Mouse (Mus musculus): ENCODE measurements at regions not wholly inside any gene's neighbourhood (a gene's known extent, or its start where the extent isn't known, plus 50 kb on each side); places are given as distances from the start of the nearest gene placed in this dataset.
"Not testable (repeated sequence)": the region's sequence is repeated elsewhere in the genome, so short reads cannot be mapped to it uniquely, and the experiment has no call there.

GRCm38 (mm10) chr17:6538723-6539122 lies 62.7 kb upstream of the Dynlt1c start:
- WGBS: no CpG with 5 or more reads among the region's 5 CpGs
- not testable (repeated sequence) for H3K27ac ChIP-seq (ENCODE audit: insufficient read depth, low read depth, low read length); H3K4me1 ChIP-seq (ENCODE audit: control insufficient read depth, insufficient read depth, insufficient read length, low read length); H3K4me3 ChIP-seq (ENCODE audit: low read depth, low read length); H3K27me3 ChIP-seq (ENCODE audit: control insufficient read depth, insufficient read depth, low read length); H3K36me3 ChIP-seq (ENCODE audit: control insufficient read depth, insufficient read depth, low read length)

GRCm38 (mm10) chr17:6547064-6547760 lies 54.3 kb upstream of the Dynlt1c start:
- H3K27me3 ChIP-seq (ENCODE audit: control insufficient read depth, insufficient read depth, low read length); H3K27ac ChIP-seq (ENCODE audit: insufficient read depth, low read depth, low read length); H3K4me3 ChIP-seq (ENCODE audit: low read depth, low read length); H3K4me1 ChIP-seq (ENCODE audit: control insufficient read depth, insufficient read depth, insufficient read length, low read length); H3K36me3 ChIP-seq (ENCODE audit: control insufficient read depth, insufficient read depth, low read length): not testable (repeated sequence)
- WGBS: no CpG with 5 or more reads among the region's 8 CpGs

- H3K4me3 ChIP-seq (ENCODE audit: low read depth, low read length); H3K27ac ChIP-seq (ENCODE audit: insufficient read depth, low read depth, low read length); H3K4me1 ChIP-seq (ENCODE audit: control insufficient read depth, insufficient read depth, insufficient read length, low read length); H3K36me3 ChIP-seq (ENCODE audit: control insufficient read depth, insufficient read depth, low read length); H3K27me3 ChIP-seq (ENCODE audit: control insufficient read depth, insufficient read depth, low read length): not testable (repeated sequence)
- no CpG with 5 or more reads among the region's 6 CpGs for WGBS
Observed at GRCm38 (mm10) chr17:6547937-6548336, 53.5 kb upstream of the Dynlt1c start.
